Mouse (Mus musculus) thymus, postnatal 14 days (tissue): Measurements from ENCODE around the gene Gm826.
A peak's percentile ranks its signal among the peaks of the same experiment; 100 is the strongest.

Experiments
- DNase-seq: peaks from one replicate; pipeline ENCODE4 v3.0.0; 2021

Gm826 gene

DNA sequence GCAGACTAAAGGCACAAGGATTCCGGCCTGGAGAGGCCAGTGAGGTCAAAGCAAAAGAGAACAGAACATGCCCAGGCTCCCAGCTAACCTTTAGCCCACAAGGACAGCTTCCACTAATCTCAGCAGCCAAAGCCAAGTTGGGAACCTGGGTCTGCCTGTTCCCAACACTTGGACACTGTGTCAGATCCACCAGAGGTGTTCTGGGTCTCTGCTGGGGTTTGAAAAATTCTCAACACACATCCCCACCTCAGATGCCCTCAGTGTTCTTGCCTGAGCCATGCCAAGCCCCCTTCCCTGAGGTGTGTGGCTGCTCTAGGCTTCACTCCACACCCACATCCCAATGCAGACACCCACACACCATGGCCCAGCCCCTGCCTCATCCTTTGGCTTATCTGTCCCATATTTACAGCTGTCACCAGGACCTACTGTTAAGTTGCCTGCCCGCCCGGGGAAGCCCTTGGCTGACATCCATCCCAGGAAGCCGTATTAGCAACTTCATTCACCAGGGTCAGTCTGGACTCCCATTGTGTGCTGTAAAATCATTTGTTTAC, at the start of gene Gm826:
Gene Gm826, minus strand, starts transcription at position 52 of the 551 bp plus-strand sequence.
- no peak for DNase-seq

DNA sequence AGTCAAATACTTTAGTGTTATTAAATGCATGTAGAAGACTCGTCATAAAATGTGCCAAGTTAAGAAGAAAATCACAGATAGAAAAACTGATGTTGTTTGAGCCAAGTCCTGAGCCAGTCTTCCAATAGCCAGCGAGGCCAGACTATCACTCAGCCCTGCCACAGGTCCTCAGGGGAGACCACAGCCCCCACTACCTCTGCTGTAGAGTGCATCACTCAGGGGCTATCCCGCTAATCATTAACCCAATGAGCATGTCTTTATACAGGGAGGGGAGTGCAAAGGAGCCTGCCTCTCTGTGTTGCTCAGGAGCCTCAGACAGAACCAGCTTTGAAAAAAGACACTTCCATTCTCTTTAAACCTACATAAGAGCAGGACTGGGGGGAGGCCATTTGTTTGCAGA, 49.5 kb upstream of the Gm826 start:
- DNase-seq: no peak

DNA sequence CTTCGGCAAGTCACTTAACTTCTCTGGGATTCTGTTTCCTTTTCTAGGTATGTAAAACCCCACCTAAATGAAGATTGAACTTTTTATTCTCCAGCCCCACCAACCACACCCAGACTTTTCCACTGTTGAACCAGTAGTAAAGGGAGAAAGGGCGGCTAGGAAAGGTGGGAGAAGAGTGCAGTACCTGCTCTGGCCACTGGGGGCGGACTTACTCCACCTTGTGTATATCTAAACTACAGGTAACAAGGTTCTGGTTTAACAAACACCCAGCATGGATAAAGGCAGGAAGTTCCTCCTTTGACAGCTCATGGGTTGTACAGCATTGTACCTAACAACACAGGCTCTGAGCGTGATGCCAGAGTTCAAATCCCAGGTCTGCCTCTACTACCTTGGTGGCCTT, 44.3 kb upstream of the Gm826 start:
- peak; percentile 70 for DNase-seq

- no peak for DNase-seq
These were observed 42.3 kb upstream of the Gm826 start for GRCm38 (mm10) chr2:160376236-160376635.

DNA sequence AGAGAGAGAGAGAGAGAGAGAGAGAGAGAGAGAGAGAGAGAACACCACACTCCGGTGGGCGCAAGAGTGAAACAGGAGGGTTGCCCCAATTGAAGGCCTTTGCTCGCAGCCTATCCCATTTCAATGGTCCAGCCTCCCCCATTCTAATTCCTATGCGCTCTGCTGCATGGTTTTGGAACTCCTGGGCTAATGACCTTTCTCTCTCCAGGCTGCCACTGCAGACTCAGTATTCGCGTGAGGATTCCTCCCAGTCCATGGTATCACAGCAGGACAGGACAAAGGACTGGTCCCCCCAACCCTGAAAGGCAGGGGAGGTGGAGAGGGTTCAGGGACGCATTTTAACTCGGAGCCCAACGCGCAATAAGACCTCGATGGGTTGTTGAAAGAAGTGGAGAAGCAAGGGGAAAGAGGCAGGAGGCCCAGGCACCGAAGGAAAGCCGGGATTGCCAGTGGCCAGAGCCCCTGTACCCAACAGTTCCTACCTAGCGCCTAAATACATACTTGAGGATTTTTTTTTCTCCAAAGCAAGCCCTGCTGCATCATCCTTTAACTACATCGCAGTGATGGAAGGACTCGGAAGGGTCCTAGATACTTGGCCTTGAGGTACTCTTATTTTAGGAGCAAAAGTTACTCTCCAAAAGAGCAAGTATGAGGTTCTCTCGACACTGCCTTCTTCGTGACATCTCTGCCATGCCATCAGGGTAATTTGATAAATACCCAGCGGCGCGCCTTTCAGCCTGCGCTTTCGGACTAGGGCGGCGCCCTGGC, 35.9 kb upstream of the Gm826 start:
- DNase-seq: no peak

- DNase-seq: no peak
These were observed 34.7 kb upstream of the Gm826 start for GRCm38 (mm10) chr2:160368422-160369357.

GRCm38 (mm10) chr2:160367448-160368208, 33.7 kb upstream of the Gm826 start:
- DNase-seq: peak; percentile 89

DNA sequence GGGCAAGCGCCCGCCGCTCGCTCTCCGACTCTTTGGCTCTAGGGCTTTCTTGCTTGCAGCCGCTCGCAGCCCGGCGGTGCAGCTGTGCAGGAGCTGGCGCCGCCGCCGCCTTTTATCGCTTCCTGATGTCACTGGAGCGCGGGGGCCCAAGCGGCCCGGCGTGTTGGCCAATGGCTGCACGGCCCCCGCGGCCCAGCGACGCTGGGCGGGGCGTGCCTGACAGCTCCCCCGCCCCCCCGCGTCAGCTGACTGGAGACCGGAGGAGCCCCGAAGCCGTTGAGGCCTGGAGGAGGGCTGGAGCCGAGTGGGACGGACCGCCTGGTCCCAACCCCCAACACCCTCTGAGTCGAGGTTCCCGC, 33.0 kb upstream of the Gm826 start, which contains the start of gene Mafb:
Gene Mafb, minus strand, starts transcription at position 86 of the 359 bp plus-strand sequence.
- DNase-seq: peak; percentile 95

DNA sequence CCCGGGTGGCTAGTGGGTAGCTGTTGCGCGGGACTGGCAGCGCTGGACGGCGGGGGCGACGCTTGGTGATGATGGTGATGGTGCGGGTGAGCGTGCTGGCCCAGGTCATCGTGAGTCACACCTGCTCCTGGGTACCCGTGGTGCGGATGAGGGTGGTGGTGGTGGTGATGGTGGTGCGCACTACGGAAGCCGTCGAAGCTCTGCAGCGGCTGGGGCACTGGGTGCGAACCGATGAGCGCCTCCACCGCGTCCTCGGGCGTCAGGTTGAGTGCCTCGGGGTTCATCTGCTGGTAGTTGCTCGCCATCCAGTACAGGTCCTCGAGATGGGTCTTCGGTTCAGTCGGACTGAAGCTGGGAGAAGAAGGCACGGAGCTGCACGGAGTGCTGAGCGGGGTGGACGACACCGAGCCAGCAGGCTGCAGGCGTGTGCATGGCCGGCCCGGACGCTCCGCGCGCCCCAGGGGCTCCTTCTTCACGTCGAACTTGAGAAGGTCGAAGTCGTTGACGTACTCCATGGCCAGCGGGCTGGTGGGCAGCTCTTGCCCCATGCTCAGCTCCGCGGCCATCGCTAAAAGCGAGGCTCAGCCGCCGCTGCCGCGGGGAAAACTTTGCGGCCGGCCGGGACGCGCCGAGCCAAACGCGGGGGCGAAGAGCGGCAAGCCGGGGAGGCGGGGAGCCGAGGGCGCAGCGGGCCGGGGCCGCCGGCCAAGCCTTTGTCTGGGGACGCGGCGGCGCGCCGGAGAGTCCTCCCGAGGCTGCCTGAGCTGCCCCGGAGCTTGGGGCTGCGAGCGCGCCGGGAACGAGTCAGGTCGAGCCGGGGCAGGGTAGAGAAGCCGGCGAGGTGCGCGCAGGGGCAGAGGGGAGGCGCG, 32.4 kb upstream of the Gm826 start:
- peak; percentile 58 for DNase-seq

DNA sequence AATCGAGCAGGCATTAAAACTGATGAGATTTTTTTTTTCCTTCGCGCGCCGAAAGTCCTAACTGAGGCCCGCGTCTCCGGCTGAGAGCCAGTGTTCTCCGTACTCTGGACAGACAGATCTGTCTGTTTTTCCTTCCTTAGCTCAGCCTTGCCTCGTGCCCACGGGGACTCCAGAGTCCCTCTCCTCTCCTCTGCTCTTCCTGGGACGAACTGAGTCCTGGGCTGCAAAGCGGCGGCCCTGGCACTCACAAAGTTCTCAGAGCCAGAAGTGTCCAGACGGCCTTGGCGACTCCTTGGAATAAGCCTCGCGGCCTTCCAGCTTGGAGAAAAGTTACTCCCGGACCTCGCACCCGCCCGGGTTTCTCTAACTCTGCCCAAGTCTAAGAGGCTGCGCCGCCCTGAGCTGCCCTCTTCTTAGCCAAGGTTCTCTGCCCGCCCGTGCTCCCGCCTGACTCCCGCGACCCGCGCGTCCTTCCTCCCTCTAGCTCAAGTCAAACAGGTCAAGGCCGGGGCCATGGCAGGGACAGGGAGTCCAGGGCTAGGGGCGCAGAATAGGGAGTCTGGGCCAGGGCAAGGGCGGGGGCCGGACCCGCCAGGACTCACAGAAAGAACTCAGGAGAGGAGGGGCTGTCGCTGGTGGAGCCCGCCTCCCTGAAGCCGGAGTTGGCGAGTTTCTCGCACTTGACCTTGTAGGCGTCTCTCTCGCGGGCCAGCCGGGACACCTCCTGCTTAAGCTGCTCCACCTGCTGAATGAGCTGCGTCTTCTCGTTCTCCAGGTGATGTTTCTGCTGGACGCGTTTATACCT, 31.3 kb upstream of the Gm826 start:
- DNase-seq: peak; percentile 45

GRCm38 (mm10) chr2:160364666-160365065, 30.7 kb upstream of the Gm826 start:
- no peak for DNase-seq

GRCm38 (mm10) chr2:160364128-160364650, 30.2 kb upstream of the Gm826 start:
- DNase-seq: no peak

- no peak for DNase-seq
These were observed 29.2 kb upstream of the Gm826 start for GRCm38 (mm10) chr2:160363201-160363600.

DNA sequence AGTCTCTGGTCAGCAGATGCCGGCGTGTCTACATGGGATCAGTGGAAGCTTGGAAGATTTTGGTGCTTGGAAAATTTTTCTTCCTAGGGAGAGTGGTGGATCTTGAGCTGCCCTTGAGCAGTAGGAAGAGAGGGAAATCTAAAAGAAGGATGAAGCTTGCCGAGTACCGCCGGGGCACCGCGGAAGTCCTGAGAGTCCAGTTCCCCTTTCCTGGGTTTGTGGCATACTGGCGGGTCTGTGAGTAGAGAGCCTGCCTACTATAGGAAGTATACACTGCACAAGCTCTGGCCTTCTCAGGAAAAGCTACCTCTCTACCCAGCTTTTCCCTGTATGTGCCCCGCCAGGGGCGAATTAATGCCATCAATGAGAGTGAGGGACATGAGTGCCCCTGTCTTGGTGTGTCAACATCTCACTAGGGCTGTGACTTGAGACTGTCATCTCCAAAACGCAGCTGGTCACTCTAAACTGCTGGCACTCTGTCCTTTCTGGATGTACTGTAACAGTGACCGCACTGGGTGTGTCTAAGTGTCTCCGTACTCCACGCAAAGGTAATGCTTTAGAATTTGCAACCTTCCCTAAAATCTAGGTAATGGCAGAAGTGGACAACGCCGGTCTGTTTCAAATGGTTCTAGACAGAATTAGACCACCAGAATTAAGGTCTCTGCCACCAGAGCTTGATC, 27.6 kb upstream of the Gm826 start:
- DNase-seq: no peak

DNA sequence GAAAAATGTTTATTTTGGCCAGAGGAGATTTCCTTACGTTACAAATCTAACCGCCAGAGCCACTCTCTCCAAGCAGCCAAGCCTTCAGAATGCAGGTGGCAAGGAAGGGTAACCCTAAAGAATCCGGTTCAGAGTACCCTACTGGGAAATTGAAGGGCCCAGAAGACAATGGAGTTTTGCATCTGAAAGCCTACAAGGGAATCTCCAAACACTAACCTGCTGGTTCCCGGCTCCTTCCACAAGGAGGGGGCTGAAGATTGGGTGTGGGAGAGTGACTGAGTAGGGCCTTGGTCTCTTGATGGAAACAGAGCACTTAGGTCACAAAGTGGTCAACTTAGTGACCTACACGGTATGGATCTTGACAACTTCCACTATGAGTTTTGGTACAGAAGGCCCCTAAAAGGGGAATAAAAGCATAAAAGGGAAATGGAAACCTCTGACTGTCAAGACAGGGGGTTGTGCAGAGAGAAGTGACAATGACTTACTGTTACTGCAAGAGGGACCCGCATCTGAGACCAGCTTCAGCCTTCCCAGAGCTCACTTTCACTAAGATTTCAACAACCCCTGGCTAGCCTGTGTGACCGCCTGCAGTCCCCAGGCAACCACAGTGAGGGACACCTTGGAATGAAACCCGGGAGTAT, 26.4 kb upstream of the Gm826 start:
- DNase-seq: no peak

DNA sequence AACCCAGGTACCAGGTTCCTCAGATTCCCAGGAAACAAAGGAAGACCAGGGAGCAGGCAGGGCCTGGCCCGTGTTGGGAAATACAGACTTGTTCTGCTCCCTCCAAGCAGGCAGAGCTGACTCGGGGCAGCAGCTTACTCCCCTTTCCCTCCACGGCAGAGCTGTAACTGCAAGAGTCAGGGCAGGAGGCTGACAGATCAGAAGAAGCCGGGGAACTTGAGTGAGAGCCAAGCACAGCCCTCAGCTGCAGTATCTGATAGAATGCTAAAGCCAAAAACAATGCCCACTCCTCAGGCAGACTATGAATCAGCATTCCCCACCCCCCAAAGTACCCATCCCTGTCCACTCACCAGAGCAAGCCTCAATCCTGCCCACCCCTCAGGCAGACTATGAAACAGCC, 24.9 kb upstream of the Gm826 start:
- DNase-seq: no peak

- no peak for DNase-seq
These were observed 23.5 kb upstream of the Gm826 start for GRCm38 (mm10) chr2:160357442-160357841.

DNA sequence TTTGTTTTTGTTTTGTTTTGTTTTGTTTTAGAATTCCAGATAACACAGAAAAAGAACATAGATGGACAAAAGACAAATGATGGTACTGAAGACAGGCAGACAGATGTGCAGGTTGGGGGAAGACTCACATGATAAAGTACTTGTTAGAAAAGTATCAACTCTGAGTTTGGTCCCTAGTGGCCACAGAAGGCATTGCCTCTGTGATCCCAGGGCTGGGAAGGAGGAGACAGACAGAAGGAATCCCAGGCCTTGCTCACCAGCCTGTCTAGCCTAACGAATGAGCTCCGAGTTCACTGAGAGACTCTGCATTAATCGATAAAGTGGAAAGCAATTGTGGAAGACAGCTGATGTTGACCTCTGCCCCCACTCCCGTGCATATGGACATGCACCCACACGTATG, 22.2 kb upstream of the Gm826 start:
- DNase-seq: peak; percentile 59

DNA sequence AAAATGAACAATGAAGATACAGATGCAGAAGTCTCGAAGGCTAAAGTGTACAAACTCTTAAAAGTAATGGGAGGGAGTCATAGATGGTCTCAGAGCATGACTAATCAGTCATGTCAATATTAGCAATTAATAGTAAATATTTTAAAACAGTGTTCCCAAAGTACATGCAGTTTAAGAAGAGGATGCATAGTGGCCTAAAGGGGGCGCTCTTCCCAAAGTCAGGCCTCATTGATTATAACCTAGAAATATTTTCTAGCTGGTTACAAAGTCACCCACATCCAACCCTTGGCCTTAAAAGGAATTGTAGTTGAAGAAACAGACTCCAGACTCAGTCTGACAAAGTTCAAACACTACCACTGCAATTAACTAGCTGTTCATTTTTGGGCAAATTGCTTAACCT, 20.4 kb upstream of the Gm826 start:
- DNase-seq: no peak

- DNase-seq: no peak
These were observed 19.6 kb upstream of the Gm826 start for GRCm38 (mm10) chr2:160353581-160353980.
